Mouse (Mus musculus) lung, postnatal 0 days (tissue): ENCODE results near the gene Tmem123.

Source experiments
- CTCF ChIP-seq: IDR thresholded peaks from 2 replicates; pipeline ENCODE4 v1.5.1; 2016; ENCODE audit warnings: antibody characterized with exemption, mild to moderate bottlenecking
- EP300 ChIP-seq: IDR thresholded peaks from 2 replicates; pipeline ENCODE4 v1.6.1; 2016; ENCODE audit warnings: antibody characterized with exemption, mild to moderate bottlenecking, control low read depth

DNA sequence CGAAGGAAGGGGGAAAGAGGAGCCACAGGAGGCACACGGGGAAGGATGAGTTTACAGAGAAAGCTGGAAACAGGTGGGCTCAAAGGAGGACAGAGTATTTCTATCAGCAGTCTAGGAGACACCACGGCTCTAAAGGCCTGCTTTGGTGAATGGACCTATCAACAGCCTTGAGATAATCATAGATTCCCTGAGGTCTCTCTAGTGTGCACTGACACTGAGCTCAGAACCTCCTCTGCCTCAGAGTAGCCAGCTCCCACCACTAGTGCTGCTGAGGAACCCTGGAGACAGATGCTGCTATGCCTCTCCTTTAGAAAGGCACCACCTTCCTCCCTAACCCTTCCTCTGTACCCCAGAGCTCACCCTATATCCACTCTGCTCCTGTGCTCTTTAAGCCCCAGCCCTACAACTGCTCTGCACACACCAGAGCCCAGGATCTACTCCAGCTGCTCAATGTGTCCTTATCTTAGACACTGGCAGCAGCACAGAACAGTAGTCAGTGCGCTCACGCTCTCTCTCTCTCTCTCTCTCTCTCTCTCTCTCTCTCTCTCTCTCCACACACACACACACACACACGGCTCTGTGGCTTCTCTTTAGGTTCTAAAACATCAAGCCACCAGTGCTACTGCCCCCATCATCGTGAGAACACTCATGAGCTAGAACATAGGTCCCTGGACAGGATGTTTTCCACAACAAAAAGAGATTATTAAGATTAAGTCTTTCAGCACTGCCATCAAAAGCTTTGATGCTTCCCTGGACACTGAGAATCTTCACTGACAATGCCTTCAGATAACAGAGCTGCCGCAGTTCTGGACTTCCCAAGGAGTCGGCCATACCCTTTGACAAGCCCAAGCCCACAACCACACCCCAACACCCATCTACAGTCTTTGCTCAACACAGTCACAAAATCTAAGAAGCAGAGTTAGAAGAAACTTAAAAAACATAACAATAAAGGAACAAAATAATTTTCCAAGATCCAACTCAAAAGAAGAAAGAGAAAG, 66.0 kb downstream of the Tmem123 start:
- TF ChIP-seq CTCF (no peak), EP300 (no peak)
